Mouse (Mus musculus) embryo, embryonic 10 days (tissue): ENCODE data around the gene Ergic3.
A peak's percentile ranks its signal among the peaks of the same experiment; 100 is the strongest.

Experiments used
- DNase-seq: peaks from one replicate; pipeline ENCODE4 v3.0.0-alpha.2; 2015; ENCODE audit warnings: low spot score

Ergic3 gene

GRCm38 (mm10) chr2:156007888-156008532 is at the start of gene Ergic3, which contains the start of gene 6430550D23Rik:
Gene Ergic3 (plus strand): TSS chr2:156008045.
Gene 6430550D23Rik (minus strand): TSS chr2:156007977.
- peak; percentile 100 for DNase-seq

GRCm38 (mm10) chr2:155959981-155960380 is 47.9 kb upstream of the Ergic3 start:
- no peak for DNase-seq

- no peak for DNase-seq
Observed at GRCm38 (mm10) chr2:155961862-155962261, 46.0 kb upstream of the Ergic3 start.

GRCm38 (mm10) chr2:155962991-155963390 is 44.9 kb upstream of the Ergic3 start:
- peak; percentile 58 for DNase-seq

GRCm38 (mm10) chr2:155973348-155973747 is 34.5 kb upstream of the Ergic3 start:
- DNase-seq: no peak

GRCm38 (mm10) chr2:155974087-155974731 is 33.6 kb upstream of the Ergic3 start:
- no peak for DNase-seq

GRCm38 (mm10) chr2:155979328-155979991 is 28.4 kb upstream of the Ergic3 start:
- DNase-seq: no peak

- DNase-seq: no peak
Observed at GRCm38 (mm10) chr2:155985776-155986175, 22.1 kb upstream of the Ergic3 start.

- DNase-seq: no peak
Observed at GRCm38 (mm10) chr2:155987131-155987530, 20.7 kb upstream of the Ergic3 start.

GRCm38 (mm10) chr2:155989085-155989484 is 18.8 kb upstream of the Ergic3 start:
- no peak for DNase-seq

GRCm38 (mm10) chr2:155991151-155991550 is 16.7 kb upstream of the Ergic3 start:
- DNase-seq: no peak

- DNase-seq: no peak
Observed at GRCm38 (mm10) chr2:155991863-155992321, 16.0 kb upstream of the Ergic3 start.

- DNase-seq: no peak
Observed at GRCm38 (mm10) chr2:156005393-156005792, 2.5 kb upstream of the Ergic3 start.

GRCm38 (mm10) chr2:156018106-156018505 is 10.3 kb downstream of the Ergic3 start:
- DNase-seq: no peak

- no peak for DNase-seq
Observed at GRCm38 (mm10) chr2:156021219-156021618, 13.4 kb downstream of the Ergic3 start.

GRCm38 (mm10) chr2:156021765-156022164 is 13.9 kb downstream of the Ergic3 start:
- no peak for DNase-seq

- no peak for DNase-seq
Observed at GRCm38 (mm10) chr2:156025482-156025881, 17.6 kb downstream of the Ergic3 start.

GRCm38 (mm10) chr2:156039390-156039789 is 31.5 kb downstream of the Ergic3 start:
- DNase-seq: no peak

- DNase-seq: no peak
Observed at GRCm38 (mm10) chr2:156042903-156043302, 35.1 kb downstream of the Ergic3 start.

GRCm38 (mm10) chr2:156047929-156048328 is 40.1 kb downstream of the Ergic3 start:
- DNase-seq: peak; percentile 24

- DNase-seq: no peak
Observed at GRCm38 (mm10) chr2:156052816-156053215, 45.0 kb downstream of the Ergic3 start, which contains the start of gene Fer1l4. Gene Fer1l4 (minus strand): TSS chr2:156052947.

- peak; percentile 84 for DNase-seq
Observed at GRCm38 (mm10) chr2:156065099-156066041, 57.5 kb downstream of the Ergic3 start, which contains the start of gene Spag4. Gene Spag4 (plus strand): TSS chr2:156065175.
